Mouse (Mus musculus) stomach, postnatal 0 days (tissue): Measurements from ENCODE around the gene Nme3. TPM values are rescaled to one million over a fixed set of nuclear protein-coding genes. Genes with fewer than 3 reads are reported as not detected.

Source experiments
- ATAC-seq: fragments of 200-750 bp; cut with Nextera tagmentation; 2 replicates; pipeline ENCODE4 v1.8.0; 2017; ENCODE audit not compliant: low FRiP score, low TSS enrichment
- DNase-seq: peaks from one replicate; pipeline ENCODE4 v3.0.0-alpha.2; 2016; ENCODE audit warnings: low spot score
- H3K27ac ChIP-seq: fragments of 300-500 bp; sonication (generic); replicated peaks from 2 replicates; pipeline ENCODE4 v1.5.1; 2014; ENCODE audit warnings: mild to moderate bottlenecking, control low read depth
- H3K27me3 ChIP-seq: fragments of 300-500 bp; sonication (generic); 2 replicates; pipeline ENCODE4 v1.6.1; 2014; ENCODE audit warnings: low read length; ENCODE audit not compliant: control insufficient read depth, insufficient read depth
- H3K36me3 ChIP-seq: fragments of 300-500 bp; sonication (generic); 2 replicates; pipeline ENCODE4 v1.6.1; 2014; ENCODE audit warnings: low read length, mixed read lengths; ENCODE audit not compliant: control insufficient read depth, insufficient read depth
- H3K4me1 ChIP-seq: fragments of 300-500 bp; sonication (generic); replicated peaks from 2 replicates; pipeline ENCODE4 v1.6.1; 2014; ENCODE audit warnings: antibody characterized with exemption; ENCODE audit not compliant: control insufficient read depth, insufficient read depth
- H3K4me2 ChIP-seq: fragments of 300-500 bp; sonication (generic); replicated peaks from 2 replicates; pipeline ENCODE4 v1.6.1; 2014; ENCODE audit warnings: low read depth, mild to moderate bottlenecking, control low read depth, moderate library complexity
- H3K4me3 ChIP-seq: fragments of 300-500 bp; sonication (generic); 2 replicates; pipeline ENCODE4 v1.5.1; 2014; ENCODE audit warnings: low read depth, low read length, control low read depth
- H3K9ac ChIP-seq: fragments of 300-500 bp; sonication (generic); 2 replicates; pipeline ENCODE4 v1.6.1; 2014; ENCODE audit warnings: mild to moderate bottlenecking, low read length, control low read depth, mixed read lengths
- H3K9me3 ChIP-seq: fragments of 300-500 bp; sonication (generic); 2 replicates; pipeline ENCODE4 v1.6.1; 2016; ENCODE audit warnings: low read length; ENCODE audit not compliant: control insufficient read depth
- CTCF ChIP-seq: IDR thresholded peaks from 2 replicates; pipeline ENCODE4 v1.5.1; 2016; ENCODE audit warnings: antibody characterized with exemption, low read depth, mild to moderate bottlenecking, moderate library complexity
- EP300 ChIP-seq: optimal IDR thresholded peaks from 2 replicates; pipeline ENCODE3; 2016; ENCODE audit warnings: antibody characterized with exemption
- WGBS: fragments of 180-500 bp; shearing (Covaris S2); extraction: QIAGEN DNeasy Blood & Tissue Kit; methylation state at CpG from one replicate; pipeline ENCODE4 v1.1.7; 2014; 5-methylcytosine and 5-hydroxymethylcytosine counted together
- polyA plus RNA-seq: library from polyadenylated mRNA; unstranded; fragments of >200 nt; fragmentation: Nextera tagmentation; extraction: Ambion mirVana; gene quantifications from 2 replicates; pipeline ENCODE4 v1.2.1, GENCODE M21; 2015

The Nme3 gene
- polyA plus RNA-seq, 1 experiment from 2014 or later, result 40.2 TPM

DNA sequence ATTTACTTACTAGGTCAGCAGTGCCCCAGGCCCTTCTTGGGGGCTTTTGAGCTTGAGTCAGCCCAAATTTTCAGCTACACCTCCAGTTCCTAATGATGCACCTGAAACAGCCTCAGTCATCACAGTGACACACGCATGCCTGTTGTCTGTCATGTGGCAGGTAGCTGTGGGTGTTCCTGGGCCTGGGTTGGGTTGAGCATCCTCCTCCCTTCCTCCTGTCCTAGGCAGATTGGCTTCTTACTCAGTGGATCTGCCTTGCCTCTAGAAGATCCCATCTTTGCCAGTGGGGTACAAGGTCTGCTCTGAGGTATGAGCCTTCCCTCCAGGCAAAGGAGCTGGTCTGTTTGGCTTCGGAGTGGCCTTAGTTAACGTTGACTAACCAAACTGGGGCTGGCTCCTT, 7.4 kb upstream of the Nme3 start:
- Histone ChIP-seq H3K36me3 (peaks cover 10% of the 10 kb centered on the region), H3K4me2 (no peak overlapping the region), H3K9ac (no peak overlapping the region), H3K4me3 (no peak overlapping the region), H3K4me1 (peaks cover 3% of the 10 kb centered on the region), H3K27ac (no peak overlapping the region), H3K27me3 (no peaks in the 10 kb centered on the region), H3K9me3 (no peaks in the 10 kb centered on the region)
- WGBS, result 82% methylated on average over 3 of the region's 3 CpGs
- no peak for TF ChIP-seq EP300
- TF ChIP-seq CTCF, result no peak
- ATAC-seq, result no peak
- no peak for DNase-seq

DNA sequence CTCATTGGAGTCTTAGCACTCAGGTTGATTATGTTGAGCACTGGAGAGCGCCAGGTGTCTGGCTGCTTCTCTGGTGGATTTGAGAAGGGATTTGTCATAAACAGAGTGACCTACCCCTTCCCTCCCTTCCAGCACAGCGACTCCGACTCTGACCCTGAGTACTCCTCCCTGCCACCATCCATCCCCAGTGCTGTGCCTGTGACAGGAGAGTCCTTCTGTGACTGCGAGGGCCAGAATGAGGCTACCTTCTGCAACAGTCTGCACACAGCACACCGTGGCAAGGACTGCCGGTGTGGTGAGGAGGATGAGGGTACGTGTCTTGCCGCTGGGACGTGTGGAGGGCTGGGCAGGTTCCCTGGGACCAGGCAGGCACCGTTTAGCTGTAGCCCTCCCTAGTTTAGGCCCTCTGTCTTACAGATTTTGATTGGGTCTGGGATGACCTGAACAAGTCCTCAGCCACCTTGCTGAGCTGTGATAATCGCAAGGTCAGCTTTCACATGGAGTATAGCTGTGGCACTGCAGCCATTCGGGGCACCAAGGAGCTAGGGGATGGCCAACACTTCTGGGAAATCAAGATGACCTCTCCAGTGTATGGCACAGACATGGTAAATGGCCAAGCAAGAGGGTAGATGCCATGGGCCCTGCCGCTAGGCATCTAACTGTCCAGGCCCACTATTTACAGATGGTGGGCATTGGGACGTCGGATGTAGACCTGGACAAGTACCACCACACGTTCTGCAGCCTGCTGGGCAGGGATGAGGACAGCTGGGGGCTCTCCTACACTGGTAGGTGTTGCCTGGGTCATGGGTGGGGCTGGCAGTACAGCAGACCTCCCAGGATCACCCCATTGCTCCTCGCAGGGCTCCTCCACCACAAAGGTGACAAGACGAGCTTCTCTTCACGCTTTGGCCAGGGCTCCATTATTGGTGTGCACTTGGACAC, 5.9 kb upstream of the Nme3 start:
- Histone ChIP-seq H3K4me2 (no peak overlapping the region), H3K9ac (no peak overlapping the region), H3K27ac (no peak overlapping the region), H3K9me3 (no peaks in the 10 kb centered on the region), H3K4me1 (peaks cover 1% of the 10 kb centered on the region), H3K27me3 (no peaks in the 10 kb centered on the region), H3K36me3 (peaks cover 8% of the 10 kb centered on the region; the same call in 1 of the 2 replicates), H3K4me3 (no peak overlapping the region)
- DNase-seq (no peak), ATAC-seq (no peak)
- TF ChIP-seq CTCF, result no peak
- TF ChIP-seq EP300, result no peak
- whole genome bisulfite sequencing, result 82% methylated on average over 19 of the region's 19 CpGs

DNA sequence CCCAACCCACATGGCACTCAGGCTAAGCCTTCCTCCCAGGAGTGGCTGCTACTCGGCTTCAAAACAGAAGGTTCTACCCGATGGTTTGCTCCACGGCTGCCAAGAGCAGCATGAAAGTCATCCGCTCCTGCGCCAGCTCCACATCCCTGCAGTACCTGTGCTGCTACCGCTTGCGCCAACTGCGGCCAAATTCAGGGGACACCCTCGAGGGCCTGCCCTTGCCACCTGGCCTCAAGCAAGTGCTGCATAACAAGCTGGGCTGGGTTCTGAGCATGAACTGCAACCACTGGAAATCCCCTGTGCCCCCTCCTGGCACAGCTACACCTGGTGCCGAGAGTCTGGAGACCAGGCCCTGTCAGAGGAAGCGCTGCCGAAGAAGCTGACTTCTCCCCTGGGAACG, 5.0 kb upstream of the Nme3 start:
- H3K27ac ChIP-seq, result no peak overlapping the region
- H3K36me3 ChIP-seq, result peaks cover 8% of the 10 kb centered on the region; the same call in 1 of the 2 replicates
- H3K27me3 ChIP-seq, result no peaks in the 10 kb centered on the region
- no peak overlapping the region for H3K4me3 ChIP-seq
- DNase-seq (no peak), ATAC-seq (no peak)
- H3K4me1 ChIP-seq, result no peaks in the 10 kb centered on the region; the same call in none of the 2 replicates
- H3K9me3 ChIP-seq, result no peaks in the 10 kb centered on the region
- 82% methylated on average over 12 of the region's 13 CpGs for WGBS
- no peak overlapping the region for H3K9ac ChIP-seq
- no peak overlapping the region for H3K4me2 ChIP-seq
- TF ChIP-seq EP300 (no peak), CTCF (no peak)

DNA sequence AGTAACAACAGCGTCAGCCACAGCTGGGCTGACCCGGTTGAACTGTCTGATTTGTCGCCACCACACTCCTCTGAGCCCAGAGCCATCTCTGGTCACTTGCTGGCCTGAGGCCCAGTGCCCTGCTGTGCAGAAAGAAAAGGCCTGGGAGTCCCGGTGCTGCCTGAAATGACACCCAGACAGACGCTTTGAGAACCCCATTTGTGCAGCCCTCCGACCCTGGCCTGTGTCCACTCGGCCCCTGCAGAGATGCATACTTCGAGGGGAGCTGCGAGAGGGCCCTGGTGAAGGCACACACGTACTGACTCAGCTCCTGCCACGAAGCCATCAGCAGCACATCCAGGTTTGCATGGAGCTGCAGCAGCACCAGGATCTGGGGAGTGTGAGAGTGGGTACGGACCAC, 3.5 kb upstream of the Nme3 start:
- Histone ChIP-seq H3K4me2 (no peak overlapping the region), H3K36me3 (peaks cover 8% of the 10 kb centered on the region; the same call in 1 of the 2 replicates), H3K27me3 (no peaks in the 10 kb centered on the region), H3K9ac (no peak overlapping the region), H3K27ac (no peak overlapping the region), H3K4me3 (no peak overlapping the region), H3K4me1 (peaks cover 5% of the 10 kb centered on the region), H3K9me3 (no peaks in the 10 kb centered on the region)
- TF ChIP-seq CTCF (no peak), EP300 (no peak)
- DNase-seq (no peak), ATAC-seq (no peak)
- WGBS, result 91% methylated on average over 12 of the region's 12 CpGs

DNA sequence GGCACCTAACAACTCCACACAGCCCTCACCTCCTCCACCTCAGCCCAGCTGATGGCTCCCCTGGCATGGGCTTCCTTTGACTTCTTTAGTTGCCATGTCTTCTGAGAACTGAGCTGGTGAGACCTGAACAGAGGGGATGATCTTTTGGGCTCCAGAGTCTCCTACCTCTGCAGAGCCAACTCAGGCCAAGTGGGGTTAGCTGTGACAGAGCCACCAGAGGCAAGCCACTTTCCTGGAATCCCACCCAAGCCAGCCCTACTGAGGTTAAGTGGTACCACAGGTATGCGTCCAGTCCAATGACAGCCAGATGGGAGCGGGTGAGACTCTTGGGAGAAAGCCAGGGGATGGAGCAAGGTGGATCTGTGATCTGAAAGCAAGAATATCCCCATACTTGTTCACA, 3.0 kb upstream of the Nme3 start:
- TF ChIP-seq EP300 (no peak), CTCF (no peak)
- Histone ChIP-seq H3K4me2 (no peak overlapping the region), H3K4me1 (peaks cover 5% of the 10 kb centered on the region), H3K4me3 (no peak overlapping the region), H3K9ac (no peak overlapping the region), H3K9me3 (no peaks in the 10 kb centered on the region), H3K27me3 (no peaks in the 10 kb centered on the region), H3K36me3 (peaks cover 8% of the 10 kb centered on the region; the same call in 1 of the 2 replicates), H3K27ac (no peak overlapping the region)
- 91% methylated on average over 2 of the region's 2 CpGs for WGBS
- DNase-seq (no peak), ATAC-seq (no peak)
